8 mouse cellular contexts compared by ENCODE assay signal in the genomic region with DNA sequence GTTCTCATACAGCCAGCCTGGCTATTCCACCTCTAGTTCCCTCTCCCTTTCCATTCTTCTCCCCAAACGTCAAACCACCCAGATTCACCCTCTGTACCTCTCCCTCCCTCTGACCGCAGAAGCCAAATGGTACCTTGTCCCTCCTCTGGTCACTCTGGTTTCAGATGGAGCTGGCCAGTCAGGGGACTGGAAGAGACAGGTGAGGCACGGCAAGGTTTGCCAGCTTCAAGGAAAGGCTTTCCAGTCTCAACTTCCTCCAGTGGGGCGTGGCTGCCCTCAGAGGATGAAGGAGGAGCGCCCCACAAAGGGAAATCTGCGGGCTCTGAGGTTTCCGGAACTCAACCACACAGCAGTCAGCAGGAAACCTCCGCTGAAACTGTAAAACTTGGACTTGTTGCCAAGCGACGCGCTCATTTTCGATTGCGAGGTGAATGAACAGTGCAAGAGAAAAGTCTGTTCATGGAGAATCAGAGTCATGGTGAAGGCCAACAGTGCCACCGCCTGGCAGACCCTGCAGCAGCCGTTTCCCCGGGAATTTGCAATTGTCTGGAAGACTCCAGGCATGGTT. TPM values are rescaled to one million over a fixed set of nuclear protein-coding genes. Genes with fewer than 3 reads are reported as not detected.
DNase-seq lines count a peak whose midpoint lies in the region; ATAC-seq lines count a peak whose summit lies in the region.

A gene (minus strand): TSS at position 246 of the 568 bp plus-strand sequence.

- H3K27me3 ChIP-seq in intestine, embryonic 15.5 days (replicated peaks): no peaks in the 10 kb centered on the region

- peak within 1 kb of the TSS; percentile 48; the same call in 1 of the 2 replicates for H3K27ac ChIP-seq in intestine, embryonic 15.5 days

- H3K36me3 ChIP-seq in intestine, embryonic 15.5 days: no peaks in the 10 kb centered on the region

- intact Hi-C loops in left cerebral cortex, postnatal 14 days (cut with DNase I): loop anchor here (5.0 kb wide), 1 partner anchor 1781 kb away; no protein-coding TSS in a partner anchor

- peak; percentile 97 for ATAC-seq in intestine, embryonic 15.5 days

- under 1% methylated on average over 16 of the region's 16 CpGs for WGBS in intestine, embryonic 15.5 days

- H3K9me3 ChIP-seq in intestine, embryonic 15.5 days: no peaks in the 10 kb centered on the region

- peak within 1 kb of the TSS; percentile 24 for H3K9ac ChIP-seq in intestine, embryonic 15.5 days

- peak within 1 kb of the TSS; percentile 35 for H3K4me3 ChIP-seq in intestine, embryonic 15.5 days (replicated peaks)

- peak; percentile 78 to 93 for DNase-seq in adrenal gland, adult (ENCODE audit: inconsistent age in 2 of 2, low spot score in 1 of 2)
- peak; percentile 87 for DNase-seq in embryo, embryonic 11 days
- DNase-seq in gastrocnemius, postnatal 4 days (ENCODE audit: low spot score in 2 of 2): peak; percentile 28 to 58
- peak; percentile 88 to 90 for DNase-seq in left cerebral cortex, postnatal 14 days (ENCODE audit: low spot score in 2 of 2)
- peak; percentile 83 for DNase-seq in mesoderm, embryonic 11.5 days (ENCODE audit: low read depth, low spot score)
- peak; percentile 70 to 78 for DNase-seq in right cerebral cortex, postnatal 36 days (ENCODE audit: low spot score in 2 of 2)
- no peak for DNase-seq in c-Kit-positive CD71-positive TER-119-positive erythroid progenitor cells, embryonic 14.5 days (ENCODE audit: low spot score)

- no peaks in the 10 kb centered on the region for H3K4me1 ChIP-seq in intestine, embryonic 15.5 days (replicated peaks)

- H3K4me2 ChIP-seq in intestine, embryonic 15.5 days (replicated peaks): peak within 1 kb of the TSS; percentile 65

RNA-seq across cellular contexts. Expression of the gene that starts here (rescaled TPM):
- 1 to 10 TPM in 1 of 2 experiments, under 1 TPM in 1; 0.41 to 1.5 TPM for total RNA-seq in gastrocnemius, postnatal 4 days (2021)
- polyA plus RNA-seq in intestine, embryonic 15.5 days (2015; fragmentation: Nextera tagmentation; extraction: Ambion mirVana): 11.3 and 13.8 TPM in 2 replicates
- total RNA-seq in left cerebral cortex, postnatal 14 days (2021): under 1 TPM; 0.23 to 0.53 TPM

Comparison
In these comparisons a context has a peak if more than half of its experiments do, and no peak if none do; other contexts are left out.
1. Peak in DNase-seq in left cerebral cortex, postnatal 14 days; RNA of the gene not detected or under 1 TPM.